Mouse (Mus musculus): ENCODE results near the gene Cfl2.
"Not testable (repeated sequence)": the region's sequence is repeated elsewhere in the genome, so short reads cannot be mapped to it uniquely, and the experiment has no call there.

Gene Cfl2

GRCm38 (mm10) chr12:54862606-54863535, at the start of gene Cfl2:
TSS of gene Cfl2 (minus strand) at chr12:54862877.
- DNase-seq, result peak; percentile 91

GRCm38 (mm10) chr12:54910387-54910786, 47.7 kb upstream of the Cfl2 start:
- no peak for DNase-seq

- DNase-seq, result not testable (repeated sequence)
Observed at GRCm38 (mm10) chr12:54892559-54892958, 29.9 kb upstream of the Cfl2 start.

GRCm38 (mm10) chr12:54890426-54890825, 27.7 kb upstream of the Cfl2 start:
- DNase-seq, result no peak

- DNase-seq, result no peak
Observed at GRCm38 (mm10) chr12:54887580-54888127, 25.0 kb upstream of the Cfl2 start.

GRCm38 (mm10) chr12:54879630-54880029, 17.0 kb upstream of the Cfl2 start:
- peak; percentile 75 for DNase-seq

GRCm38 (mm10) chr12:54879211-54879610, 16.5 kb upstream of the Cfl2 start:
- DNase-seq, result no peak

- no peak for DNase-seq
Observed at GRCm38 (mm10) chr12:54877875-54878274, 15.2 kb upstream of the Cfl2 start.

GRCm38 (mm10) chr12:54876879-54877278, 14.2 kb upstream of the Cfl2 start:
- DNase-seq, result no peak

- DNase-seq, result peak; percentile 34
Observed at GRCm38 (mm10) chr12:54874711-54875110, 12.0 kb upstream of the Cfl2 start.

- peak; percentile 70 for DNase-seq
Observed at GRCm38 (mm10) chr12:54861991-54862605, 579 bp downstream of the Cfl2 start.

GRCm38 (mm10) chr12:54859531-54859930, 3.1 kb downstream of the Cfl2 start:
- no peak for DNase-seq

GRCm38 (mm10) chr12:54850551-54850950, 12.1 kb downstream of the Cfl2 start:
- no peak for DNase-seq

- no peak for DNase-seq
Observed at GRCm38 (mm10) chr12:54844415-54844814, 18.3 kb downstream of the Cfl2 start.

- DNase-seq, result no peak
Observed at GRCm38 (mm10) chr12:54841576-54841975, 21.1 kb downstream of the Cfl2 start.

- no peak for DNase-seq
Observed at GRCm38 (mm10) chr12:54839815-54840214, 22.9 kb downstream of the Cfl2 start.

GRCm38 (mm10) chr12:54838931-54839330, 23.7 kb downstream of the Cfl2 start:
- DNase-seq, result no peak

GRCm38 (mm10) chr12:54835608-54836570, 26.8 kb downstream of the Cfl2 start:
- DNase-seq, result no peak

GRCm38 (mm10) chr12:54834925-54835447, 27.7 kb downstream of the Cfl2 start:
- peak; percentile 89 for DNase-seq

- DNase-seq, result no peak
Observed at GRCm38 (mm10) chr12:54833856-54834399, 28.7 kb downstream of the Cfl2 start.

GRCm38 (mm10) chr12:54831927-54832326, 30.8 kb downstream of the Cfl2 start:
- not testable (repeated sequence) for DNase-seq

- DNase-seq, result peak; percentile 84
Observed at GRCm38 (mm10) chr12:54830574-54830973, 32.1 kb downstream of the Cfl2 start.
